Comparison of ENCODE assay signal across 8 mouse cellular contexts in genomic region chr15:84925495-84926018, GRCm38 (mm10). TPM values are rescaled to one million over a fixed set of nuclear protein-coding genes. Genes with fewer than 3 reads are reported as not detected.
DNase-seq lines count a peak whose midpoint lies in the region; ATAC-seq and TF ChIP-seq lines count a peak whose summit lies in the region.

No protein-coding gene starts in this region.

- H3K36me3 ChIP-seq in heart, embryonic 12.5 days: peaks cover 33% of the 10 kb centered on the region
- peaks cover 28% of the 10 kb centered on the region for H3K36me3 ChIP-seq in ES-Bruce4 (ENCODE audit: control insufficient read depth, insufficient read depth, low read length, poor library complexity, severe bottlenecking)
- H3K36me3 ChIP-seq in forebrain, embryonic 13.5 days (ENCODE audit: poor library complexity, severe bottlenecking): peaks cover 34% of the 10 kb centered on the region
- peaks cover 32% of the 10 kb centered on the region for H3K36me3 ChIP-seq in liver, embryonic 14.5 days (replicated peaks; ENCODE audit: control insufficient read depth, insufficient read depth, low read depth)

- H3K27me3 ChIP-seq in heart, embryonic 12.5 days (replicated peaks): no peaks in the 10 kb centered on the region
- no peaks in the 10 kb centered on the region for H3K27me3 ChIP-seq in ES-Bruce4 (ENCODE audit: control insufficient read depth, insufficient read depth, low read length, poor library complexity, severe bottlenecking)
- no peaks in the 10 kb centered on the region for H3K27me3 ChIP-seq in forebrain, embryonic 13.5 days
- no peaks in the 10 kb centered on the region for H3K27me3 ChIP-seq in liver, embryonic 14.5 days (ENCODE audit: control insufficient read depth, insufficient read depth, low read length)

- ATAC-seq in heart, embryonic 12.5 days (ENCODE audit: insufficient number of reproducible peaks, low FRiP score): no peak
- ATAC-seq in forebrain, embryonic 13.5 days: no peak
- ATAC-seq in liver, embryonic 14.5 days (ENCODE audit: insufficient read depth): no peak

- H3K9ac ChIP-seq in heart, embryonic 12.5 days: 0 out of 2 replicates have a peak overlapping the region, but pooled peaks have one; percentile 46
- H3K9ac ChIP-seq in ES-Bruce4 (ENCODE audit: low read depth, poor library complexity, severe bottlenecking): no peak overlapping the region
- H3K9ac ChIP-seq in forebrain, embryonic 13.5 days: peak overlapping the region; percentile 45; the same call in 1 of the 2 replicates
- no peak overlapping the region; the same call in 1 of the 2 replicates for H3K9ac ChIP-seq in liver, embryonic 14.5 days (replicated peaks)

- no peaks in the 10 kb centered on the region for H3K9me3 ChIP-seq in heart, embryonic 12.5 days (replicated peaks)
- no peaks in the 10 kb centered on the region for H3K9me3 ChIP-seq in ES-Bruce4 (replicated peaks; ENCODE audit: control insufficient read depth, insufficient read depth, low read length, poor library complexity, severe bottlenecking)
- H3K9me3 ChIP-seq in forebrain, embryonic 13.5 days (replicated peaks): no peaks in the 10 kb centered on the region
- H3K9me3 ChIP-seq in liver, embryonic 14.5 days (ENCODE audit: control insufficient read depth, low read length): no peaks in the 10 kb centered on the region

- no peak for TF ChIP-seq POLR2A in ES-Bruce4 (IDR thresholded peaks at IDR 0.05; ENCODE audit: insufficient read depth, low read length)

- no peak for TF ChIP-seq EP300 in ES-Bruce4 (IDR thresholded peaks at IDR 0.05; ENCODE audit: insufficient read depth, low read depth, low read length)
- TF ChIP-seq EP300 in liver, embryonic 14.5 days (IDR thresholded peaks at IDR 0.05; ENCODE audit: low read depth): no peak

- 74% methylated on average over 1 of the region's 1 CpGs for WGBS in heart, embryonic 12.5 days
- WGBS in forebrain, embryonic 13.5 days: 74% methylated on average over 1 of the region's 1 CpGs
- 50% methylated on average over 1 of the region's 1 CpGs for WGBS in liver, embryonic 14.5 days (ENCODE audit: insufficient replicate concordance)

- peak; percentile 35 for TF ChIP-seq CTCF in ES-Bruce4 (IDR thresholded peaks at IDR 0.05; ENCODE audit: low read depth, low read length)
- TF ChIP-seq CTCF in liver, embryonic 14.5 days (IDR thresholded peaks at IDR 0.05; ENCODE audit: low read depth): peak; percentile 62

- peak overlapping the region; percentile 27 for H3K4me2 ChIP-seq in heart, embryonic 12.5 days
- H3K4me2 ChIP-seq in forebrain, embryonic 13.5 days: peak overlapping the region; percentile 88
- peak overlapping the region; percentile 97 for H3K4me2 ChIP-seq in liver, embryonic 14.5 days (ENCODE audit: low read depth)

- no peak overlapping the region for H3K27ac ChIP-seq in heart, embryonic 12.5 days (ENCODE audit: poor library complexity, severe bottlenecking)
- H3K27ac ChIP-seq in ES-Bruce4 (ENCODE audit: insufficient read depth, low read length): no peak overlapping the region
- H3K27ac ChIP-seq in forebrain, embryonic 13.5 days: no peak overlapping the region
- no peak overlapping the region for H3K27ac ChIP-seq in liver, embryonic 14.5 days

- DNase-seq in heart, postnatal 14 days: no peak
- no peak for DNase-seq in liver, embryonic 14.5 days (ENCODE audit: low read depth in 3 of 3, low spot score in 3 of 3)
- no peak for DNase-seq in natural killer cell, adult 2 months (ENCODE audit: low spot score in 2 of 2)
- no peak for DNase-seq in cerebellum, adult 11 months
- DNase-seq in ovary, adult 18-20 months (ENCODE audit: low spot score): no peak

- H3K4me3 ChIP-seq in heart, embryonic 12.5 days: no peak overlapping the region
- no peak overlapping the region for H3K4me3 ChIP-seq in ES-Bruce4 (ENCODE audit: low read depth, low read length)
- H3K4me3 ChIP-seq in forebrain, embryonic 13.5 days: peak overlapping the region; percentile 99
- peak overlapping the region in 1 of 2 experiments; percentile 73; a peak in 2 of 4 replicates for H3K4me3 ChIP-seq in liver, embryonic 14.5 days (ENCODE audit: insufficient read depth in 1 of 2, low read depth in 2 of 2, low read length in 2 of 2)

- intact Hi-C loops in heart, postnatal 14 days (cut with DNase I): loop anchor here (5.0 to 10.0 kb wide), 2 partner anchors 62 to 251 kb away; partner anchors contain the start of gene 5031439G07Rik

- H3K4me1 ChIP-seq in heart, embryonic 12.5 days (replicated peaks): peaks cover 21% of the 10 kb centered on the region
- H3K4me1 ChIP-seq in ES-Bruce4 (ENCODE audit: control insufficient read depth, insufficient read depth, low read length): no peaks in the 10 kb centered on the region
- peaks cover 34% of the 10 kb centered on the region for H3K4me1 ChIP-seq in forebrain, embryonic 13.5 days
- peaks cover 15 to 20% of the 10 kb centered on the region in 2 experiments for H3K4me1 ChIP-seq in liver, embryonic 14.5 days (replicated peaks; ENCODE audit: control insufficient read depth in 2 of 2, insufficient read depth in 2 of 2, low read length in 1 of 2)

RNA-seq across cellular contexts. Expression of gene Nup50, which starts 2.3 kb away (rescaled TPM):
- polyA plus RNA-seq in heart, embryonic 12.5 days (2016; fragmentation: Nextera tagmentation; extraction: Ambion mirVana): 31.2 and 32.3 TPM in 2 replicates
- total RNA-seq in heart, postnatal 14 days (2021): 10 to 100 TPM; 16.8 to 20.0 TPM
- 67.3 and 69.8 TPM in 2 replicates for polyA plus RNA-seq in ES-Bruce4 (2011; ENCODE audit: insufficient read depth, insufficient read length, low read depth, missing spikeins)
- polyA plus RNA-seq in forebrain, embryonic 13.5 days (2015; fragmentation: Nextera tagmentation; extraction: Ambion mirVana): 41.9 and 44.7 TPM in 2 replicates
- 7.1 and 11.8 TPM in 2 replicates for polyA plus RNA-seq in liver, embryonic 14.5 days (2012; rRNA removed)
- 22.7 and 23.7 TPM in 2 replicates for polyA plus RNA-seq in liver, embryonic 14.5 days (2014; fragmentation: Nextera tagmentation; extraction: Ambion mirVana)

RNA-seq across cellular contexts. Expression of gene Gm29666, which starts 5.7 kb away (rescaled TPM):
- polyA plus RNA-seq in heart, embryonic 12.5 days (2016; fragmentation: Nextera tagmentation; extraction: Ambion mirVana): 0.35 and 0.43 TPM in 2 replicates
- under 1 TPM; 0.19 to 0.22 TPM for total RNA-seq in heart, postnatal 14 days (2021)
- 1.1 and 1.2 TPM in 2 replicates for polyA plus RNA-seq in ES-Bruce4 (2011; ENCODE audit: insufficient read depth, insufficient read length, low read depth, missing spikeins)
- 1.1 TPM in 2 replicates for polyA plus RNA-seq in forebrain, embryonic 13.5 days (2015; fragmentation: Nextera tagmentation; extraction: Ambion mirVana)
- 0.29 and 0.47 TPM in 2 replicates for polyA plus RNA-seq in liver, embryonic 14.5 days (2012; rRNA removed)
- polyA plus RNA-seq in liver, embryonic 14.5 days (2014; fragmentation: Nextera tagmentation; extraction: Ambion mirVana): 0.16 and 0.17 TPM in 2 replicates

Comparison
In these comparisons a context has a peak if more than half of its experiments do, and no peak if none do; other contexts are left out.
1. H3K4me2 ChIP-seq: peak in every context shown above with its lines; median percentile 97 in liver, embryonic 14.5 days; 88 in forebrain, embryonic 13.5 days; 27 in heart, embryonic 12.5 days.
2. H3K9ac ChIP-seq: peak in heart, embryonic 12.5 days (single experiment) and forebrain, embryonic 13.5 days (single experiment); none in ES-Bruce4 (single experiment) and liver, embryonic 14.5 days (single experiment).